Mouse (Mus musculus): ENCODE measurements around the gene H2-M9. TPM values are rescaled to one million over a fixed set of nuclear protein-coding genes. Genes with fewer than 3 reads are reported as not detected.

H2-M9 gene
- not detected in 2 replicates for polyA plus RNA-seq (2016; fragmentation: Nextera tagmentation; extraction: Ambion mirVana)

- no peak for ATAC-seq (ENCODE audit: low FRiP score, low read depth)
- Histone ChIP-seq H3K27me3 (no peaks in the 10 kb centered on the region), H3K4me3 (no peak within 1 kb of the TSS), H3K9ac (replicated peaks) (no peak within 1 kb of the TSS), H3K36me3 (no peaks in the 10 kb centered on the region), H3K9me3 (no peaks in the 10 kb centered on the region), H3K27ac (replicated peaks) (no peak within 1 kb of the TSS), H3K4me2 (replicated peaks) (no peak within 1 kb of the TSS), H3K4me1 (no peaks in the 10 kb centered on the region)
- 89% methylated on average over 3 of the region's 3 CpGs for WGBS
These were observed at the start of gene H2-M9 for GRCm38 (mm10) chr17:36642566-36642965. TSS of gene H2-M9 (minus strand) at chr17:36642666.

GRCm38 (mm10) chr17:36672119-36672518, 29.7 kb upstream of the H2-M9 start, which contains the start of gene H2-M1:
TSS of gene H2-M1 (minus strand) at chr17:36672219.
- Histone ChIP-seq H3K27ac (replicated peaks) (no peak within 1 kb of the TSS), H3K4me2 (replicated peaks) (no peak within 1 kb of the TSS), H3K27me3 (no peaks in the 10 kb centered on the region), H3K9me3 (no peaks in the 10 kb centered on the region), H3K9ac (replicated peaks) (no peak within 1 kb of the TSS), H3K4me1 (no peaks in the 10 kb centered on the region), H3K4me3 (no peak within 1 kb of the TSS), H3K36me3 (no peaks in the 10 kb centered on the region)
- 74% methylated on average over 3 of the region's 3 CpGs for WGBS
- ATAC-seq (ENCODE audit: low FRiP score, low read depth), result no peak

Other genes starting within 250 kb of the H2-M9 start
- gene H2-M10.4, start 180.3 kb downstream of the H2-M9 start, polyA plus RNA-seq (2016; fragmentation: Nextera tagmentation; extraction: Ambion mirVana), result not detected in 2 replicates
- not detected in 2 replicates for gene H2-M11, start 95.6 kb downstream of the H2-M9 start, polyA plus RNA-seq (2016; fragmentation: Nextera tagmentation; extraction: Ambion mirVana)
- not detected in 2 replicates for gene H2-M1, start 29.6 kb upstream of the H2-M9 start, polyA plus RNA-seq (2016; fragmentation: Nextera tagmentation; extraction: Ambion mirVana)
- not detected in 2 replicates for gene H2-M10.5, start 130.2 kb upstream of the H2-M9 start, polyA plus RNA-seq (2016; fragmentation: Nextera tagmentation; extraction: Ambion mirVana)
- not detected in 2 replicates for gene H2-M10.6, start 169.5 kb upstream of the H2-M9 start, polyA plus RNA-seq (2016; fragmentation: Nextera tagmentation; extraction: Ambion mirVana)
- 48.9 and 49.0 TPM in 2 replicates for gene Trim26, start 194.5 kb upstream of the H2-M9 start, polyA plus RNA-seq (2016; fragmentation: Nextera tagmentation; extraction: Ambion mirVana)
- 0.21 and 0.56 TPM in 2 replicates for gene Trim15, start 224.5 kb upstream of the H2-M9 start, polyA plus RNA-seq (2016; fragmentation: Nextera tagmentation; extraction: Ambion mirVana)
- gene Trim10, start 226.9 kb upstream of the H2-M9 start, polyA plus RNA-seq (2016; fragmentation: Nextera tagmentation; extraction: Ambion mirVana), result 6.2 and 7.3 TPM in 2 replicates
- gene Trim40, start 247.5 kb upstream of the H2-M9 start, polyA plus RNA-seq (2016; fragmentation: Nextera tagmentation; extraction: Ambion mirVana), result not detected in 2 replicates

Measured in midbrain, embryonic 12.5 days (tissue).